Mouse (Mus musculus) midbrain, postnatal 0 days (tissue): ENCODE measurements around the gene Fzd7. TPM values are rescaled to one million over a fixed set of nuclear protein-coding genes. Genes with fewer than 3 reads are reported as not detected.

Experiments used
- ATAC-seq: fragments of 200-750 bp; cut with Nextera tagmentation; 2 replicates; pipeline ENCODE4 v1.8.0; 2017; ENCODE audit warnings: moderate number of reproducible peaks, mild to moderate bottlenecking, moderate TSS enrichment, moderate library complexity; ENCODE audit not compliant: low FRiP score
- DNase-seq: peaks from one replicate; pipeline ENCODE4 v3.0.0-alpha.2; 2015; ENCODE audit warnings: low spot score
- H3K27ac ChIP-seq: fragments of 300-500 bp; sonication (generic); 2 replicates; pipeline ENCODE4 v1.5.1; 2014; ENCODE audit warnings: low read depth, mild to moderate bottlenecking, low read length, mixed read lengths
- H3K27me3 ChIP-seq: fragments of 300-500 bp; sonication (generic); 2 replicates; pipeline ENCODE4 v1.6.1; 2014; ENCODE audit warnings: low read length, control low read depth, mixed read lengths; ENCODE audit not compliant: insufficient read depth
- H3K36me3 ChIP-seq: fragments of 300-500 bp; sonication (generic); 2 replicates; pipeline ENCODE4 v1.6.1; 2014; ENCODE audit warnings: low read length, control low read depth, mixed read lengths; ENCODE audit not compliant: insufficient read depth
- H3K4me1 ChIP-seq: fragments of 300-500 bp; sonication (generic); 2 replicates; pipeline ENCODE4 v1.6.1; 2014; ENCODE audit warnings: mild to moderate bottlenecking, control low read depth, antibody characterized with exemption, low read length, mixed read lengths; ENCODE audit not compliant: insufficient read depth
- H3K4me2 ChIP-seq: fragments of 300-500 bp; sonication (generic); 2 replicates; pipeline ENCODE4 v1.6.1; 2014; ENCODE audit warnings: low read depth, mild to moderate bottlenecking, low read length, mixed read lengths; ENCODE audit not compliant: poor library complexity, severe bottlenecking
- H3K4me3 ChIP-seq: fragments of 300-500 bp; sonication (generic); 2 replicates; pipeline ENCODE4 v1.5.1; 2014; ENCODE audit warnings: low read depth, mild to moderate bottlenecking, low read length, moderate library complexity
- H3K9ac ChIP-seq: fragments of 300-500 bp; sonication (generic); replicated peaks from 2 replicates; pipeline ENCODE4 v1.6.1; 2014; ENCODE audit warnings: mild to moderate bottlenecking, low read length, moderate library complexity, mixed read lengths; ENCODE audit not compliant: poor library complexity, severe bottlenecking
- H3K9me3 ChIP-seq: fragments of 300-500 bp; sonication (generic); 2 replicates; pipeline ENCODE4 v1.6.1; 2016; ENCODE audit warnings: low read length, control low read depth
- CTCF ChIP-seq: IDR thresholded peaks from 2 replicates; pipeline ENCODE4 v1.5.1; 2016; ENCODE audit warnings: antibody characterized with exemption, mild to moderate bottlenecking
- WGBS: fragments of 180-500 bp; shearing (Covaris S2); extraction: QIAGEN DNeasy Blood & Tissue Kit; methylation state at CpG from one replicate; pipeline ENCODE4 v1.1.7; 2014; 5-methylcytosine and 5-hydroxymethylcytosine counted together
- polyA plus RNA-seq: library from polyadenylated mRNA; unstranded; fragments of >200 nt; fragmentation: Nextera tagmentation; extraction: Ambion mirVana; gene quantifications from 2 replicates; pipeline ENCODE4 v1.2.1, GENCODE M21; 2015
- total RNA-seq: library from RNA; depleted of rRNA; stranded (reverse); fragments of >200 nt; gene quantifications from 2 replicates; pipeline ENCODE4 v1.2.3, GENCODE M21; 2014; rRNA removed

Gene Fzd7
- 11.9 and 12.8 TPM in 2 replicates for total RNA-seq
- polyA plus RNA-seq = 1.6 and 1.7 TPM in 2 replicates

DNA sequence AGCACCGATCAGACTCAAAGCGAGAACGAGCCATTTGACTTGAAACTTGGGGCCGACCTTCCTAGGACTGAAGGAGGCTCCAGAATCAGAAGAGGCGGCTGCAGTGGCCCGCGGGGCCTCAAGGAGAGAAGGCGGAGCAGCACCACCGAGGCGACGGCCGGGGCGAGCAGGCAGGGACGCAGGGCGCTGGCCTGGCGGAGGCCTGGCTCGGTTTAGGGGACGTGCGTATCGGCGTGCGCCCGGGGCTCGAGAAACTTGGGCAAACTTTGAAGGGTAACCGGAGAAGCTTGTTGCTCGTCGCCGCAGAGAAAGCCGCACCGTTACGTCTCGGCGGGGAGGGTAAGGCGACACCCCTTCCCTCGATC, at the start of gene Fzd7:
Gene Fzd7, plus strand, starts transcription at position 94 of the 365 bp plus-strand sequence.
- peak within 1 kb of the TSS; percentile 96 for H3K4me2 ChIP-seq
- peak within 1 kb of the TSS; percentile 55 for H3K4me3 ChIP-seq
- DNase-seq (no peak), ATAC-seq (peak; percentile 28)
- TF ChIP-seq CTCF = no peak
- peaks cover 13% of the 10 kb centered on the region for H3K4me1 ChIP-seq
- H3K9me3 ChIP-seq = no peaks in the 10 kb centered on the region
- H3K27ac ChIP-seq = peak within 1 kb of the TSS; percentile 62; the same call in 1 of the 2 replicates
- peak within 1 kb of the TSS; percentile 63 for H3K9ac ChIP-seq
- H3K27me3 ChIP-seq = peaks cover 13% of the 10 kb centered on the region
- H3K36me3 ChIP-seq = no peaks in the 10 kb centered on the region
- WGBS = 0% methylated on average over 35 of the region's 35 CpGs

DNA sequence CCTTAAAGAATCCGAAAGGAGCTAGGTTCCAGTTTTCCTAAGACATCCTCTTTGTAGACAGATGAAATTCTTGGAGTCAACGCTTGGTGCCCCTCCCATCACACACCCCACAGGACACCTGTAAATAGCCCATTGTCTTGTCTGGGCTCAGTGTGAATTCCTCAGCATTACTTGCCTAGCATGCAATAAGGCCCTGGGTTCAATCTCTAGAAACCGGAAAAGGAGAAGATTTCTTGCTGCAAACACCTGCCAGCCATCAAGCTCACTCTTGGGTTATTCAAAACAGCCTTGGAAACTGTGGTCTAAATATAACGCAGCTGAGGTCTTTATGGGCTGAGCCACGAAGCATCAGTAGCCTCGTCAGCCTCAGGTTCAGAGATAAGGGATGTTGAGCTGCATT, 48.9 kb upstream of the Fzd7 start:
- Histone ChIP-seq H3K36me3 (no peaks in the 10 kb centered on the region), H3K4me1 (no peaks in the 10 kb centered on the region), H3K27me3 (no peaks in the 10 kb centered on the region), H3K4me3 (no peak overlapping the region), H3K9me3 (no peaks in the 10 kb centered on the region), H3K9ac (no peak overlapping the region), H3K4me2 (no peak overlapping the region), H3K27ac (no peak overlapping the region)
- no peak for TF ChIP-seq CTCF
- no peak for ATAC-seq
- DNase-seq = no peak
- 81% methylated on average over 6 of the region's 6 CpGs for WGBS

DNA sequence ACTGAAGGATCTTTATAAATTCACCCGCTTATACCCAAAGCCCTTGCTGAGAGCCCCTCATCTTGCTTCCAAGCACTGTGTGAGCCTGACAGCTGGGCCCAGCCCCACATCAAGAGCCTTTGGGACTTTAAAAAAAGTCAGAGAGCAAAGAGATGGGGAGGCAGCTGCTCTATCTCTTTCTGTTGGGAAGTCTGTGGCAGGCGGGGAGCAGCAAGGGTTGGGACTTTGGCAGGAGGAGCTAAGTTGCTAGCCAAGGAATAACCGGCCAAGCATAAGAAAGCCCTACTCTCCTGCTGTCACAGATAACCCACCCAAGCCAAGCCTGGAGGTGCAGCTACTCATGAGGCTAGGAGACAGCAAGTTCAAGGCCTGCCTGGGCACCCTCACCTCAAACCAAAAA, 48.2 kb upstream of the Fzd7 start:
- DNase-seq = peak; percentile 87
- Histone ChIP-seq H3K36me3 (no peaks in the 10 kb centered on the region), H3K9ac (no peak overlapping the region), H3K27me3 (no peaks in the 10 kb centered on the region), H3K4me2 (no peak overlapping the region), H3K27ac (no peak overlapping the region), H3K9me3 (no peaks in the 10 kb centered on the region), H3K4me3 (no peak overlapping the region), H3K4me1 (no peaks in the 10 kb centered on the region)
- 63% methylated on average over 3 of the region's 3 CpGs for whole genome bisulfite sequencing
- ATAC-seq = no peak
- TF ChIP-seq CTCF = no peak

DNA sequence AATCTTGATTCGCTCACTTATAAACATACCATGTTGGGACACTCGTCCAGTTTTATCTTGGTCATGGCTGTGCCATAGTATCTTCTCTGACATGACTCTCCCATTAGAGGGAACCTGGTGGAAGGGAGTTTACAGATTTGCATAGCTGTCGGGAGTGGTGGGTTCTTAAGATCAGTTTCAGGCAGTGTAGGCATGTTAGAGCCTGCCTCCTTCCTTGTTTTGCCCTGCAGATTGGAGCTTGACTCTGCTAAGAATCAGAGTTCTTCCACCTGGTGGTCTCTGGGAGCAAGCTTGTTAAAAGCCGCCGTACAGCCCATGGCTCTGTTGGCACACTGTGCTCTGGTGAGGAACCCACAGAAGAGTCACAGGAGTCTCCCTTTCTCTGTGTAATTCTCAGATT, 47.0 kb upstream of the Fzd7 start:
- ATAC-seq (no peak), DNase-seq (no peak)
- no peak overlapping the region for H3K4me3 ChIP-seq
- no peaks in the 10 kb centered on the region for H3K36me3 ChIP-seq
- H3K9ac ChIP-seq = no peak overlapping the region
- H3K9me3 ChIP-seq = no peaks in the 10 kb centered on the region
- no peak for TF ChIP-seq CTCF
- no peak overlapping the region for H3K4me2 ChIP-seq
- WGBS = 91% methylated on average over 5 of the region's 5 CpGs
- no peak overlapping the region for H3K27ac ChIP-seq
- no peaks in the 10 kb centered on the region for H3K27me3 ChIP-seq
- no peaks in the 10 kb centered on the region for H3K4me1 ChIP-seq

DNA sequence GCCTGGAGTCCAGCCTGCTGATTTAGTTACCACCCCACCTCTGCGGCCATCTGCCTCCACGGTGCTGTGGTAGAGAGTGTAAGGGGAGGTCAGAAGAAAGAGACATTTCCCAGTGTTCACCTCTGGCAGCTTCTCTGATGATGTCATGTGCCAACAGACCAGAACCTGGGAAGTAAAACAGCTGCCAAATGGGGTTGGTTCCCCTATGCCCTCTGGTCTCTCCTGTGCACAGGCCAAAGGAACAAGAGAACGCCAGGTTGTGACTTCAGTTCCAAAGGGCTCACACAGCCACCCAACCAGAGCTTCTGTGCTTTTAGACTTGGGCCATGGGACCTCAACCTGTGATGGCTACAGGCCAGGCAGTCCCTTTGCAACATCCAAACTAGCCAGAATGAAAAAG, 45.9 kb upstream of the Fzd7 start:
- Histone ChIP-seq H3K36me3 (no peaks in the 10 kb centered on the region), H3K4me2 (no peak overlapping the region), H3K27me3 (no peaks in the 10 kb centered on the region), H3K9ac (no peak overlapping the region), H3K27ac (no peak overlapping the region), H3K9me3 (no peaks in the 10 kb centered on the region), H3K4me1 (no peaks in the 10 kb centered on the region), H3K4me3 (no peak overlapping the region)
- 81% methylated on average over 3 of the region's 3 CpGs for WGBS
- ATAC-seq = no peak
- DNase-seq = no peak
- no peak for TF ChIP-seq CTCF

DNA sequence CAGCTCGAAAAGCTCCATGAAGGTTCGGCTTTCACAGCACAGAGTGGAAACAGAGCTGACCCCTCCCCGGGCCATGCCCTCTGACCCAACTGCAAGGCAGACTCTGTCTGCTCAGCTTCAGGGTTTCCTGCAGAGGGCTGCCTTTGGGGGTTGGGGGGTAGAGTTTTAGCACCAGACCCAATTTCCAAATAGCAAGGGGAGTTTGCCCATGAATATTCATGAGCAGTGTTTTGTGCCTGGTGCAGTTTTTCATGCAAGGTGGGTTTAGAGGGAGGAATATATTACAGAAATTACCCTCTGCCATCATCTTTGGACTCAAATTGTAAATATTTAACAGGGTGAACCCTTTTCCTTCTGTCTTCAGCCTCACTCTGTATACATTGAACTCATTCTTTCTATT, 44.3 kb upstream of the Fzd7 start:
- Histone ChIP-seq H3K27ac (no peak overlapping the region), H3K9me3 (no peaks in the 10 kb centered on the region), H3K27me3 (no peaks in the 10 kb centered on the region), H3K4me1 (no peaks in the 10 kb centered on the region), H3K36me3 (no peaks in the 10 kb centered on the region), H3K4me2 (no peak overlapping the region), H3K4me3 (no peak overlapping the region), H3K9ac (no peak overlapping the region)
- ATAC-seq (no peak), DNase-seq (no peak)
- TF ChIP-seq CTCF = no peak
- 27% methylated on average over 3 of the region's 3 CpGs for WGBS
